Mouse (Mus musculus): ENCODE results near the gene Gm47289.

The Gm47289 gene

DNA sequence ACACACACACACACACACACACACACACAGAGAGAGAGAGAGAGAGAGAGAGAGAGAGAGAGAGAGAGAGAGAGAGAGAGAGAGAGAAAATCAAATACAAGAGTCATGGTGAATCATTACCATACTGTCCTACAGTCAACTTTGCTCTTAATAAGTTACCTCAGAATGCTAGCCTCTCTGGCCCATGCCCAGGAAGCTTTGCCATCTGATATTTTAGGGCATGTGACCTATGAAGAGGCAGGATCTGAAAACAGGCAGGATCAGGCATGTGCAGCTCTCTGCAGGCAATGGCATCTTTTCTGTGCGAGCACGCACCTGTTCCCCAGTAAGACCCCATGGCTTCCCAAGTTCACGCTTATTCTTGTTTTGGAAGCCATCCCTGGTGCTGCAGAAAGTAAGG, 1.7 kb downstream of the Gm47289 start:
- DNase-seq, result no peak

GRCm38 (mm10) chr9:119164743-119165142, 5.8 kb downstream of the Gm47289 start:
- DNase-seq, result no peak

- no peak for DNase-seq
Observed at GRCm38 (mm10) chr9:119165548-119165947, 6.6 kb downstream of the Gm47289 start.

DNA sequence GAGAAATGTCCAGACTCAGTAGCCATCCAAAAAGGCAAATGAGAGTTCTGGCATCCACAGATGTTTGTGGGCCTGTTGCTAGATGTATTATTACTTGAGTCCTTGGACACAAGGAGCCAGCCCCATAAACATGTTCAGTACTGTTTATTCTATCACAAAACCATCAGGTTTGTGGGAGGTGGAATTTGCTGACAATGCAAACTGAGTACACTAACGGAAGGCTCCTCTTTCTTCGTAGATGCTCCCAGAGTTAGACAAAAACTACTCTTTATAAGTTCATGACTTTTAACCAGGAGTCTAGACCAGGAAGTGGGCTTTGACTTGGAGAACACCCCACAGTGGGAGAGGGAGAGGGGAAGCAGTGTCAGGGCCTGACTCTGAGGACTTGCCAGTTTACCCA, 8.6 kb downstream of the Gm47289 start:
- DNase-seq, result no peak

DNA sequence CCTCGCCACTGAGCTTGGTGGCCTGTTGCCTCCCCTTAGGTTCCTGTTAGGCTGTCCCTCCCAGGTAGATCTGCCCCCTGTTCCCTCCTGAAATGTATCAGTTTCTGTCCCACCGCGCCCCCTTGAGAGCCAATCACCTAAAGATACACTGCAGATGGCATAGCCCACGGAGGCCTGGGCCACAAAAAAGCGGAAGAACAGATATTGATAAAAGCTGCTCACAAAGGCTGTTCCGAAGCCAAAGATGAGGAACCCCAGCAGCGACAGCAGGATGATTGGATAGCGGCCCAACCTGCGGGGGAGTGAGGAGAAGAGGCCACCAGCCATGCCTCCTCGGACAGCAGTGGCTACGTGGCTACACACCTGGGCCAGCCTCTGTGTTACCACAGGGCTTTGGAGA, 20.3 kb downstream of the Gm47289 start:
- DNase-seq, result no peak

- no peak for DNase-seq
Observed at GRCm38 (mm10) chr9:119181241-119181728, 22.3 kb downstream of the Gm47289 start.

- peak; percentile 60 to 78 for DNase-seq
Observed at GRCm38 (mm10) chr9:119192202-119192990, 33.4 kb downstream of the Gm47289 start.

DNA sequence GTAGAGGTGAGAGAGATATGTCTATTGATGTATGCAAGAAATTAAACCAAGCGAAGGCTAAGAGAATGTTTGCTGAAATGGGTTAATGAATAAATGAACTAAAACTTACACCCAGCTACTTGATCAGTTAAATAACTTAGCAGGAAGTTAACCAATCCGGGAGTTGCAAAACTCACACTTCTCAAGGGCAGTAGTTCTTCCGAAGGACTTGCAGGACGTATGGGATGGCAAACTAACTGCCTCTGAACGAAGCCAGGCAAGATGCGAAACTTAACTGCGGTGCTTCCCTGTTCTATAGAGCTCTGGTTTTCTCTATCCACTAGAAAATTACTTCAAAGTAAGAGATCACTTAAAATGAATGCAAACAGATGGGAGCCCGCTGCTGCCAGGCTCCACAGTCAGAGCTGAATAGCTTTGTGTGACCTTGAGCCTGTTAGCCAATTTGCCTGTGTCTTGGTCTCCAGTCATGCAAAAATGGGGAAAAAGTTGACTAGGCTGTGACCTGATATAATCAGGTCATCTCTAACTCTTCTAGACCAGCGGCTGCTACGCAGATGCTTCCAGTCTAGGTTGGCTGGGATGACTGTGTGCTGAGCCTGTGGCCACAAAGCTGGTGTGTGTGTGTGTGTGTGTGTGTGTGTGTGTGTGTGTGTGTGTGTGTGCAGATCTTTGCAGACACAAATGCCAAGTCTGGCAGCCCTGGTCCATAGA, 40.3 kb downstream of the Gm47289 start:
- DNase-seq, result no peak

DNA sequence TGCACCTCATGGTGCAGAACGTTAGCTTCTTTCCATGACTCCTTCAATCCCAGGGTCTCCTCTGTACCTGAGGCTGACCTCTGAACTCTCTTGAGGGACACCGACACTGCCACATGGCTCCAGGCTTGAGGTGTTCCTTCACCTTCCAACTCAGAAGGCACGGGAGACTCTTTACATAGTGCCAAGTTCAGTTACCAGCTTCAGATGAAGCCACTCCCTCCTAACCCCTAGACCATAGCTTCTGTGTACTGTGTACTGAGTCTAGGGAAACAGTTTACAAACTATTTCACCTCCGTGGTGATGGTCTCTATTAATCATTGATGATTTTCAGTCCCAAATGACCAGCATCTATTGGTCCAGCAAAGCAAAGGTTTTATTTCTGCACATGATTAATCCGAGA, 42.7 kb downstream of the Gm47289 start:
- no peak for DNase-seq

DNA sequence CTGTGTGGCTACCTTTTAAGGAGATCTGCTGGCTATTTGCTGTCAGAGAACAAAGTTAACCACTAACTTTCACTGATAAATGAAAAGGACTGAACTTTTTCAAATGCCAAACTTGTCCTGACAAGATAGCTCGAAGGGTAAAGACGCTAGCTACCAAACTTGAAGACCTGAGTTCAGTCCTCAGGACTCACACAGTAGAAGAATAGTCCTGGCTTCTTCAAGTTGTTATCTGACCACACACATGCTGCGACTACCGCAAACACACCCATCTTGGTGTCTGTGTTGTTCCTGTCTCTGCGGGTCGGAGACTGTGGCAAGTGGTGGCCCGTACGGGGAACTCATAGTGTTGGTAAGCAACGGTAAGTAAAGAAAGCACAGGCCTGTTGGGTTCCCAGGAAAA, 44.7 kb downstream of the Gm47289 start:
- DNase-seq, result no peak

DNA sequence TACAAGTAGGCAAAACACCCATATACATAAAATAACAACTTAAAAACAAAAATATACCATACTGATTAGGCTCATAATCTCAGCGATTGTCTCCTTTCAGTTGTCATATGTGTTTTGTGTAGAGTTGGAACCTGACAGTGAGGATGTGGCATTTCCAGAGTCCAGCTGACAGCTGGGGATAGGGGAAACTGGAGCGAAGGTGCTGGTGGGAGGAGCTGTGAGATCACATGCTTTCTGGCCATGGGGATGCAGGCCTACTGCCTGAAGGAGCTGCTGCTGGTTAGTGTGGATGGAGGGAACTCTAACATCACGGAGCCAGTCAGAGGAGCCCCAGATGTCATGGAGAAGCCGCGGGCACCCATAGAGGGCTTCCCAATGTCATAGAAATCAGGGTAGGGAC, 46.8 kb downstream of the Gm47289 start:
- DNase-seq, result no peak

DNA sequence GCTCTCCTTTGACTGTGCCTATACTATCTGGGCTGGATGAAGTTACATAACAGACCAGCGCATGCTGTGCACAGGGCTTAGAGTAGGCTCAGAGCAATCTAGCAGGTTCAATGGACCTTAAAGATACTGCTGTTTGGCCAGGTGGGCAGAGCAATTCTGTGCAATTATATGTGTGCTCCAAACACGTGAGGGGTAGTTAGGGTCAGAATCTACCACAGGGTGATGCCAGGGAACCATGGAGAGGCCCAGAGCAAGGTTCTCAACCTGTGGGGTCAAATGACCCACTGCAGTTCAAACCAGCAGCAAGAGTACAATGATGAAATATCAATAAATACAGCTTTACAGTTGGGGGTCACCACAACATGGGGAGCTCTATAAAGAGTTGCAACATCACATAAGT, 47.7 kb downstream of the Gm47289 start:
- DNase-seq, result no peak

DNA sequence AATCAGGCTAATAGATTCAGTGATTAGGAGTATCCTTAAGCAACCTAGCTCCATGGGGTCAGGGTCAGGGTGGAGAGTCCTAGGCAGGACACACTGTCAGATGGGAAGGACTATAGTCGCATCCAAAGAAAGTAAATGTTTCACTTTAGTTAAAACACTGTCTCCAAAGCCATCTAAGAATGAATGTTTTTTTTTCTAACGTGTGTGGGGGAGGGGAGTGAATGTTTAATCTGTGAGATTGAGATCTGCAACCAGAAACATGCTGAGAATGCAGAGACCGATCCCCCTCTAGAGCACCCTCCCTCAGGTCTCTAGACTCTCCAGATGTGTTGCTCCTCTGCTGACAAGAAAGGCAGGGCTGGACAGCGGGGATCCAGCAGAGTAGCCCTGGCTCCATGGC, 48.2 kb downstream of the Gm47289 start:
- DNase-seq, result no peak

GRCm38 (mm10) chr9:119208998-119209397, 50.0 kb downstream of the Gm47289 start, which contains the start of gene Slc22a13:
TSS of gene Slc22a13 (minus strand) at chr9:119209098.
- no peak for DNase-seq

All from cerebellum, postnatal 25 days (tissue).